Mouse (Mus musculus): ENCODE measurements around the gene Tbx18.

Tbx18 gene

GRCm38 (mm10) chr9:87721793-87722192 lies 9.3 kb downstream of the Tbx18 start:
- DNase-seq (ENCODE audit: low read depth, low spot score) = no peak

- no peak for DNase-seq (ENCODE audit: low read depth, low spot score)
Observed at GRCm38 (mm10) chr9:87710360-87710759, 20.7 kb downstream of the Tbx18 start.

- peak; percentile 68 for DNase-seq (ENCODE audit: low read depth, low spot score)
Observed at GRCm38 (mm10) chr9:87708151-87708550, 22.9 kb downstream of the Tbx18 start.

GRCm38 (mm10) chr9:87702267-87702666 lies 28.8 kb downstream of the Tbx18 start:
- DNase-seq (ENCODE audit: low read depth, low spot score) = no peak

- DNase-seq (ENCODE audit: low read depth, low spot score) = no peak
Observed at GRCm38 (mm10) chr9:87686981-87687380, 44.1 kb downstream of the Tbx18 start.

- DNase-seq (ENCODE audit: low read depth, low spot score) = no peak
Observed at GRCm38 (mm10) chr9:87682247-87682646, 48.8 kb downstream of the Tbx18 start.

Measured in ZHBTc4 (cell line).